Mouse (Mus musculus): ENCODE results near the gene Furin. TPM values are rescaled to one million over a fixed set of nuclear protein-coding genes. Genes with fewer than 3 reads are reported as not detected.

Furin gene
- total RNA-seq, 2 experiments from 2014 or later: 38.8 to 46.2 TPM

DNA sequence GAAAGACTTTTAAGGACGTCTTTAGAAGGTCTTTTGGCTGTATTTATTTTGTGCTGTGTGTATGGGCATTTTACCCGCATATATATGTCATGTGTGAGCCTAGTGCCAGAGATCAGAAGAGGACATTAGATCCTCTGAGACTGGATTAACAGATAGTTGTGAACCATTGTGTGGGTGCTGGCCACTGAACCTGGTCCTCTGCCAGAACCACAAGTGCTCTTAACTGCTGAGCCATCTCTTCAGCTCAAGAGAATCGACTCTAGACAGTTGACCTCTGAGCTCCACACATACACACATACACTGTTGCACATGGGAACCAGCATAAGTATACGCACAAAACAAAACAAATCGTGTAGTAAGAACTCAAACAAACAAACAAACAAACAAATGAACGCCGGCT is 31.3 kb upstream of the Furin start:
- no peak for DNase-seq (ENCODE audit: low spot score in 2 of 2)
- intact Hi-C loops (cut with DNase I): no loop called here

DNA sequence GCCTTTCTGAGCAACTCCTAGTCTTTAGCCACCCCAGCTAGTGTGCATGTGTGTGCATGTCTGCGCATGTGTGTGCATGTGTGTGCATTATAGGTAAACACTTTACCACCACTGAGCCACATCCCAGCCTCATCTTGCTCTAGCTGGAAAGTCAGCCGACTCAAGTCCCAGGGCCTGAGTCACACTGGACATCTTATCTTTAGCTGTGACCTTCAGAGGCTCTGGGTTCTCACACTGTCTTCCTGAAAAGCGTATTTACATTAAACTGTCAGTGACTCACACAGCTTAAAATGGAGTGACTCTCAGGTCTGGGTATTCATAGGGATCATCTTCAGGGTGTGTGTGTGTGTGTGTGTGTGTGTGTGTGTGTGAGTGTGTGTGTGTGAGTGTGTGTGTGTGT is 30.4 kb upstream of the Furin start:
- intact Hi-C loops (cut with DNase I): no loop called here
- no peak for DNase-seq (ENCODE audit: low spot score in 2 of 2)

DNA sequence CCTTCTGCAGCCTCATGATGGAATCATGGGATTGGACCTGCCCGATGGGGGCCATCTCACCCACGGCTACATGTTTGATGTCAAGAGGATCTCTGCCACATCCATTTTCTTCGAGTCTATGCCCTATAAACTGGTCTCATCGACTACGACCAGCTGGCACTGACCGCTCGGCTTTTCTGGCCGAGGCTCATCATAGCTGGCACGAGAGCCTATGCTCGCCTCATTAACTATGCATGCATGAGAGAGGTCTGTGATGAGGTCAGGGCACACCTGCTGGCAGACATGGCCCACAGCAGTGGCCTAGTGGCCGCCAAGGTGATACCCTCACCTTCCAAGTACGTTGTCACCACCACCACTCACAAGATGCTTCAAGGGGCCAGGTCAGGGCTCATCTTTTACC is 24.4 kb upstream of the Furin start:
- intact Hi-C loops (cut with DNase I): no loop called here

DNA sequence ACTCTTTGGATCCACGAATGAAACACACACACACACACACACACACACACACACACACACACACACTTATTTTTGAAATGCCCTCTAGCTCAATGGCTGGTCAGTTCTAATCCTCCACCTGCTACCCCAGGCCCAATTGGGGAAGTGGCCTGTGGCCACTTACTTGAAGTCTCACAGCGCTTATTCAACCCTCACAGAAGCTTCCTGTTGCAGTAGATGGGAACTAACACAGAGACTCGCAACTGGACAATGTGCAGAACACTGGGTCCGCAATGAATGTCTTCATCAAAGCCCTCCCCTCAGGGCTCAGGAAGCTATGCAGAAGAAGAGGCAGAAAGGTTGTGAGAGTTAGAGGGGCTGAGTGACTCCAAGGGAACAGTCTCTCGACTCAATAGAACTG is 22.5 kb upstream of the Furin start:
- DNase-seq (ENCODE audit: low spot score in 2 of 2): no peak
- intact Hi-C loops (cut with DNase I): no loop called here

More for the DNA sequence above, 24.4 kb upstream of the Furin start:
- no peak for DNase-seq (ENCODE audit: low spot score in 2 of 2)

DNA sequence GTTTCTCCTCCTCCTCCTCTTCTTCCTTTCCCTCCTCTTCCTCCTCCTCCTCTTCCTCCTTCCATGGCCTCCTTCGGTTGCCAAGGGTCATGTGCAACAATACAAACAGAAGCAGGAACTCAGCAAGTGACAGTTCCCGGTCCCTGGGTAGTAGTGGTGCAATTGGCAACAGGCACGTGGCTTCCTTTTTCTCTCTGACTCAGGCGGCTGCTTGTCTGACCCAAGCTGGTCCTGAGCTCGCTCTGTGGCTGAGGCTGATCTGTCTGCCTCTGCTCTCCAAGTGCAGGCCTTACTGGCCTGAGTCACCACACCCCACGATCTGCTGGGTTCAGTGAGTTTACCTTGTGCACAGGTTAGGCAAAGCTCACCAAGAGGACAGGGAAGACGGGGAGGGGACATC is 21.1 kb upstream of the Furin start:
- intact Hi-C loops (cut with DNase I): no loop called here
- no peak for DNase-seq (ENCODE audit: low spot score in 2 of 2)

DNA sequence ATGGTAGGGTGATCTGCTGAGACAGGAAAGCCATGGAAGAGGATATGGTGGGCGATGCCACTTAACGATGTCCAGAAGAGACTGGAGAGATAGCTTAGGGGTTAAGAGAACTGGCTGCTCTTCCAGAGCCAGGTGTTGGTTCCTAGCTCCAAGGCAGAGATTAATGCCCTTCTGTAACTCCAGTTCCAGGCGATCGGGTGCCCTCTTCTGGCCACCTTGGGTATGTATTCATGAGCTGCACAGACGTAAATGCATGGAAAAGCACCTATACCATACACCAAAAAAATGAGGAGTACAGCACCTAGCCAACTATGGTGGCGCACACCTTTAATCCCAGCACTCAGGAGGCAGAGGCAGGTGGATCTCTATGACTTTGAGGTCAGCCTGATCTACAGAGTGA is 19.5 kb upstream of the Furin start:
- DNase-seq (ENCODE audit: low spot score in 2 of 2): no peak
- intact Hi-C loops (cut with DNase I): no loop called here

DNA sequence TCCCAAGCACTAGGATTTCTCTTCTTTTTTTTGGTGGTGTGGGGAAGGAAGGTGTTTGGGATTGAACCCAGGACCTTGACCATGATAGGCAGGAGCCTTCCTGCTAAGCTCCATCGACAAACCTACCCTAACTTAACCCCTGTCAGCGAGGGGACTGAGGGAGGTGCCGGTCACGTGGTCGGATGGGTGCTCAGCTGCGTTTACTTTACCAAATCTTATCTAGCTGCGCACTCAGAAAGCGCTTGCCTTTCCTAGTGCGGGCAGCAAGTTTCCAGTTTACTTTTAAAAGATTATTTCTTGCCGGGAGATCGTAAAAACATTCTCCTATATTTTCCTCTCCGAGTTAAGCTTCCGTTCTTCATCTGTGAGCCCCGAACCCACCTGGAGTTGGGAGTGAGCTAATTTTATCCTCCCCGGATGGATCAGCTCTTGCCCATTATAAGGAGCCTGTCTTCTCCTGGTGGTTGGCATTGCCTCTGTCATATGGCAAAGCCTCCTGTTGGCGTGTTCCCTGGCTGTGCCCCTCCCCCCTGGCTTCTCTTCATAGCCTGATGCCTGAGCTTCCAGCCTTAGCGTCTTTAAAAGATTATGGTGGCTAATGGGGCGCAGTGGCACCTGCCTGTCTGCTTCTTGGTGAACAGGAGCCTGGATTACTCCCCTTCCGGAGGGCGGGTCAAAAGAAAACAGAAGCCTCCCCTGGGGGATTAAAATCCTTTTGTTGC is 17.7 kb upstream of the Furin start:
- intact Hi-C loops (cut with DNase I): no loop called here

DNA sequence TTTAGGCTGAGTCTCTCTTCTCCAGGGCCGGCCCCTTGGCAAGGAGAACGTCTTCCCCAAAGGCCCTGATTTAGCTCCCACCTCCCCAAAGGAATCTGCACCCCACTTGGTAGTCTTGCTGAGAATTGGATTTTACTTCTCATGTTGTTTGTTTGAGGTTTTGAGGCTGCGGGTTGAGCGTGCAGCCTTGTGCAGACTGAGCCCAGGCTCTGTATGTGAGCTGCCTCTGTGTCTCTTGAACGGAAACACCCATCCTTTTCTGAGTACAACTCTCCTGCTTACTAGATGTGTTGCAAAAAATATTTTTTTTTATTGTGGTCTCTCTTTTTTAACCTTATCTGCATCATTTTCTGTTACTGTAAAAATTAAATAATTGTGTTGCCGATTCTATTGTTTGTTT is 16.3 kb upstream of the Furin start:
- no peak for DNase-seq (ENCODE audit: low spot score in 2 of 2)
- intact Hi-C loops (cut with DNase I): no loop called here

More for the DNA sequence above, 17.7 kb upstream of the Furin start:
- peak in 1 of 2 experiments; percentile 44 for DNase-seq (ENCODE audit: low spot score in 2 of 2)

DNA sequence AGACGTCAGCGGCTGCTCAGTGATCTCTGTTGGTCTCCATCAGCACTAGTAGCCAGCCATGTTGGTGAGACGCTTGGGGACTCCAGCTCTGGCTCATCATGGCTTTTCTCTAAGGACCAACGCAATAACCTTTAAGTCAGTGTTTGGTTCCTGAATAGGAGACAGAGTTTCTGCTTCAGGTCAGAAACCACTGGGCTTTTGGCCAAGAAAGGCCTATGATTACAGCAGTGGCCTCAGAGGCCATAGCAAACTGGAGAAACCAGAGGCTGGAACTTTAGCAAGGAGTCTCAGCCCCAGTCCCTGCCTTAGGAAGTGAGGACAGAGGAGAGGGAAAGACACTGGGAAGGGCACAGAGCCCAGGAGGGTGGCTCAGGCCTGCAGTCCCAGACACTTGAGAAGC is 15.3 kb upstream of the Furin start:
- intact Hi-C loops (cut with DNase I): no loop called here
- no peak for DNase-seq (ENCODE audit: low spot score in 2 of 2)

DNA sequence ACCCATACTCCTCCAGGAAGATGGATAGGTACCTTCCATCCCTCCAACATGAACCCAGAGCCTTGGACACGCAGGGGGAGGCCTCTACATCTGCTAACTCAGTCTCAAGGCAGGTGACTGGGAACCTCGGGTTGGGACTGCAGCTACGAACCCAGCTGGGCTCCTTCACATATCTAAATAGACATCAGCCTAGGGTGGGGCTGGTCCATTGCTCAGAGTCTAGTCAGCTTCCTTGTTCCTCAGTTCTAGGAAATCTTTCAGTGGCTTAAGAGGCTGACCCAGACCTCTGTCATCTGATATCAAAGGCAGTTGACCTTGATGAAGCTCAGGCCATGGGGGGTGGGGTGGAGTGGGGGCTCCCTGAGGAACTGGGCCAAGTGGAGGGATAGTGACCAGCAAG is 14.0 kb upstream of the Furin start:
- no peak for DNase-seq (ENCODE audit: low spot score in 2 of 2)
- intact Hi-C loops (cut with DNase I): no loop called here

DNA sequence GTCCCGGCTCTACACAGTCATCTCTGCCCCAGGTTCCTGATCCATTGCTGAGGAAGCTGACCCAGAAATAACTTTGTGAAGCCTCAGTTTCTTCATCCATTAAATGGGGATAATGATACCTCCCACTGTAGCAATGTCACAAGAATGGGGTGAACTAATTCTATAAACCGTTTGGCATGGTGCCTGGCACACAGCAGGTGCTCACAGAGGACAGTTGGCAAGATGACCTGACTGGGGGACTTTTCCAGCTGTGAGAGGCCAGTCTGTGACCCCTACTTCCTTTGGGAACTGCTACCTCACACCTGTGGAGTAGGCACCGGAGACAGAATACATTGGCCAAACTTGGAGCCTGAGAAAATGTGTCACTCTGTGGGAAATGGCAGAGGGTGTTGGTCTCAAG is 12.8 kb upstream of the Furin start:
- intact Hi-C loops (cut with DNase I): no loop called here
- DNase-seq (ENCODE audit: low spot score in 2 of 2): no peak

DNA sequence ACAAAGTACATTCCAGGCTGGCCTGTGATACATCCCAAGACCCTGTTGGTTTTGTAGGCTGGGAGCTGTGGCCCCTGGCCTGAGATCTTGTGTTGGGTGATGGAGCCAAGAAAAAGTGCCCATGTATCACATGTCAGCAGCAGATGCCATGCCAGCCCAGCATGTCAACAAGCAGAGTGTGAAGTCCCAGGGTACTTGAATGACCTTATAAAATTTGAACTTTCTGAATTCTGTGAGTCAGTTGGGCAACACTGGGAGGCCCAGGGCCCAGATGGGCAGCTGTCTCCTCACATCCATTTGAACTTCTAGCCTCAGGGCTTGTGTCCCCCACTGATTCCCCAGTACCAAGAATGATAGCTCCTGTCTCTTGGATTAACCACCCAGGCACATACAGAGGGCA is 12.4 kb upstream of the Furin start:
- intact Hi-C loops (cut with DNase I): no loop called here
- no peak for DNase-seq (ENCODE audit: low spot score in 2 of 2)

DNA sequence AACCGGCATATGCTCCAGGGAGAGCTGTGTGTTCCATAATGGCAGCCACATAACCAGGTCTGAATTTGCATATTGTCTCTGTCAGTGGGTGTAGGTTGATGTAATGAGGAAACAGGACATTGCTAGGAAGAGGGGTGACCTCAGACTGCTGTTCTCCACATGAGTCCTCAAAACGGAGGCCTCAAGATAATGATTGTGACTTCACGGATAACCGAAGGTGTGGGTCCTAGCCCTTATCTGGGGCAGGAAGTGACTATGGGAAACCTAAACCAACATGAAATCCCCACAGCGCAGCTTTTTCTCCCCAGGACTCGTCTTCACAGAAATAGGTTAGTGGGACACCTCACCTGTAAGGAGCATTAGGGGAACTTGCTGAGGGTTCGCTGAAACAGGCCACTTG is 11.7 kb upstream of the Furin start:
- DNase-seq (ENCODE audit: low spot score in 2 of 2): no peak
- intact Hi-C loops (cut with DNase I): no loop called here

DNA sequence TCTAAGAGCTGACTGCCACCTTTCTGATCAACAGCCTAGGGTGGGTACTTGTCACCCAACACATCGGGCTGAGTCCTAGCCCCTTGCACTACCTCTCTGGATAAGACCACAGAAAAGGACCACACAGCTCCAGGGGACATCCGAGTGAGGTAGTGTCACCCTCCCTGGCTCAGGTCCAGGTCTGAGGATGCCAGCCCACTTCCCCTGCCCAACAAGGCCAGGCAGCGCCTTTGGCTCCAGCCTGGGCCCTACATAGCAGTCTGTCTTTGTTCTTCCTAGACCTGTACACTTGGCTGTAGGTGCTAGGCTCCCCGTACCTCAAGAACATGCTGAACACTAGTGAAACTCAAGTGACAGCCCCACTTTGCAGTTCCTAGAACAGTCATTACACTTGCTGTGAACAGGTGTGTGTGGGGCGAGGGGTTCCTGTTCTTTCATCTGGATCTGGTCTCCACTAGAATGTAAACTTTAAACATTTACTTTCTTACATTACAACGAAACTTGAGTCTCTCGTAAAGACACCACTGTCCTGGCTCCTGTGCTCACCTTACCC is 9.1 kb upstream of the Furin start:
- intact Hi-C loops (cut with DNase I): no loop called here
- no peak for DNase-seq (ENCODE audit: low spot score in 2 of 2)

DNA sequence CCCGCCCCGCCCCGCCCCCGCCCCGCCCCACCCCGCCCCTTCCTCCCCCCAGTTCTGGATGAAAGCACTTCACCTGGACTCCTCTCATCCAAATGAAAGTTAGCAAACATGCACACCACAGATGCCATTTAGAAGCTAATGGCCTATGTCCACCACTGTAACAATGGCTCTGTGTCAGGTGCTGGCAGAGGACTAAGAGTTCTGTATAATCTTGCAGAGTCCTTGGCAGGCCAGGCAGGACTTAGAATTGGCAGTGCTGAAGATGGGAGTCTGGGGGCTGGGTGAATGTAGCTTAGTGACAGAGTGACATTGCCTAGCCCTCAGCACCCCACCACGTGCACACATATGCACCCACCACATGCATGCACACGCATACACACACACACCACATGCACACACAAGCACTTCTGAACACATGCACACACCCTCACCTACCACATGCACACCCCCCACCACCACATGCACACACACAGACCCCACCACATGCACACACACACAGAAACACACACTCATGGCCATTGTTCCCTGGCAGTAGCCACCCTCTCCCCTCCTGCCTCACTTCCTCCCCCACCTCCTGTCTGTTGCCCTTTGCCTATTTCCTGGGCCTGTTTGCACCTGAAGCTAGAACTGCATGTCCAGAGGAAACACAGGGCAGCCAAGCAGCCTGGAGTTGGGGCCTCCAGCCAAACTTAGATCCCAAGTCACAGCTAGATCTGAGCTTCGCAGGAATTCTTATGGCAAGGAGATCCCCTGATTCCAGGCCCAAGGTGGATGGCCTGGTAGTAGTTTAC is 8.5 kb upstream of the Furin start:
- intact Hi-C loops (cut with DNase I): no loop called here
- DNase-seq (ENCODE audit: low spot score in 2 of 2): no peak

DNA sequence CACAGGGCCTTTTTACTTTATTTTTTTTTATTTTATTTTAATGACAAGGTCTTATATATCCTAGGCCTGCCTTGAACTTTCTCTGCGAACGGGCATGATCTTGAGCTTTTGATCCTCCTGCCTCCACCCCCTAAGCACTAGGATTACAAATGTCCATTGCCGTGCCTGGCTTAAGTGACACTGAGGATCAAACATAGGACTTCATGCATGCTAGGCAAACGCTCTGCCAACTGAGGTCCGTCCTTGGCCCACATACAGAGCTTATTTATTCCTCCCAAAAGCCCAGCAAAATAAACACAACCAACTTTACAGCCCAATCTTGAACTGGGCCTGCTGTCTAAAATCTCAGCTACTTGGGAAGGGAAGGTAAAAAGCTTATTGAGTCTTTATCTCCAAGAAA is 7.5 kb upstream of the Furin start:
- intact Hi-C loops (cut with DNase I): no loop called here
- no peak for DNase-seq (ENCODE audit: low spot score in 2 of 2)

DNA sequence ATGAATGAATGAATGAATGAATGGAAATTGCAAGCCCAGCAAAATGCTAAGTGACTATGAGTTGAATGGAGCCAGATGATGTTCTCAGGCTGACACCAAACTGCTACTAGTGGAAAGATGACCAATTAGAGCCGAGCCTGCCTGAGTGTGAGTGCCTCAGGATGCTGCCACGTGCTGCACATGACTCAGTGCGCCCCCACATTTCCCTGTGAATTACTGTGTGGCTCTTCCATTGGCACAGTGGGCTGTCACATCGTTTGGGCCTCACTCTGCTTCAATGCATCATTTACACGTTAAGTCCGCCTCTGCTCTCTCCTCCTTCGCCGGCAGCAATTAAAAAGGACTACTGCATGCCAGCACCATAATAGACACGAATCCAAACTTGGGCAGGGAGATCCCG is 7.0 kb upstream of the Furin start:
- intact Hi-C loops (cut with DNase I): no loop called here
- DNase-seq (ENCODE audit: low spot score in 2 of 2): peak; percentile 82 to 96

DNA sequence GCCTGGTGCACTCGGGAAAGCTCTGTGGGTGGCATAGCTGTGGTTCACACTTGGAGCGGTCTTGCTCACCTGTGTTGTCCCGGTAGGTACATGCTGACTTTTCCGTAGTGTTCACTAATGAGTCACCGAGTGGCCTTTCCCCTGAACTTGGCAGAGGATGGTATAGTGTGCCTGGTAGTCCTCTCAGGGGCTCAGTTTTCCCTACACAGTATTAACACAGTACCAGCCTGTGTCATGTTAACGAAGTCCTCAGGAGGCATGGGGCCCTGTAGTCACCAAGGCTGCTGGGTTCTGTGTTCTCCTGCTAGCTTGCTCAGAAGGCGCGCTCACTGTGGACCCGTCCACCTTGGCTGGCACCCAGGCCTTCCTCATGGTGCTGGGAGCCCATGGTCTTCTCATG is 5.1 kb upstream of the Furin start:
- intact Hi-C loops (cut with DNase I): no loop called here
- DNase-seq (ENCODE audit: low spot score in 2 of 2): no peak

DNA sequence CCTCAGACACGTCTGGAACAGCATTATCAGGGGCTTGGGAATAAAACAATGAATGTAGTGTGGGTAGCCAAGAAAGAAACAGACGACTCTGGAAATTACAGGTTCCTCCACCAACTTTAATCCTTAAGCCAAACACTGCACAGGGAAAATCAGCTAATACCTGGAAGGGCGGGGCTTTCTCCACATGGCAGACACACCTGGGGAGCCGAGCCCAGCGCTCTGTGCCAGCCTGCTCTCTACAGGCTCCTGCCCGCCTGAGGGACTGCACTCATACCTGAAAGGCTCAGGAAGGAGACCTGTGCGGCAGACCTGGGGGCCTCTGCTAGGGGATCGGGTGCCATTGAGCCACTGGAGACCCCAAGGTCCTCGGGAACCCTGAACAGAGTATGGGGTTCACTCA is 2.5 kb upstream of the Furin start:
- DNase-seq (ENCODE audit: low spot score in 2 of 2): no peak
- intact Hi-C loops (cut with DNase I): no loop called here

DNA sequence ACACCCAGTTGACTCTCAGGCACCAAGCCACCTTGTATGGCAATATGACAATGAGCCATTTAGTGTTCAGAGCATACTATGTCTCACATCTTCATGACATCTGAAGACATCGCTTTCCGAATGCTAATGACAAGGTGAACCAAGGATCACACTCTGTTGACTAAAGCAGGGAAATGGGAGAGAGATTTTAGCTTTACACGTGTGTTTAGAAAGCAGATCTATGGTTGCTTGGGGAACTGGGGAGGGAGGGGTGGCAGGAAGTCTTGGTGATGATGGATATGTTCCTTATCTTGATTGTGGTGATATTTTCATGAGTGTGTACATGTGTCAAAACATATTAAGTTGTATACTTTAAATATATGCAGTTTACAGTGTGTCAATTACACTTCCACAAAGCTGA is 950 bp upstream of the Furin start:
- intact Hi-C loops (cut with DNase I): no loop called here
- no peak for DNase-seq (ENCODE audit: low spot score in 2 of 2)
